Mouse (Mus musculus): ENCODE data around the gene Nfib. TPM values are rescaled to one million over a fixed set of nuclear protein-coding genes. Genes with fewer than 3 reads are reported as not detected.

Gene Nfib
- polyA plus RNA-seq, 1 experiment from 2014 or later, result 58.4 TPM

DNA sequence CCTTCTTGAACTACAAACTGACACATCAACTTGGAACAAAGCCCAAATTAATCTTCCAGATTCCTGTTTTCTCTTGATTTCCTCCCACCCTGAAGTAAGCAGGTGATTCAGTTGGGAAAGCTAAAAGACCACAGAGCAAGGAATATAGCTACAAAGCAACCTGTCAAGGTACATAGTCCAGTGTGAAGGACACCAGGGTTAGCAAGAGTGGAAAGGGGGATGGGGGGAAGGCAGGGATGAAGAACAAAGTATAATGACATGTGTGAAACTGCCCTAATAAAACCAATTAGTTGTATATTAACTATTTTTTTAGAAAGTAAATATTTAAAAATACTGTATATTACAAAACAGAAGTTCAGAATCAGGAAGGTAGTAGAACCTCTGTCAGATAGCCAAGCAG lies 325.0 kb downstream of the Nfib start:
- Histone ChIP-seq H3K27me3 (ENCODE audit: control insufficient read depth, insufficient read depth, low read length) (no peaks in the 10 kb centered on the region), H3K36me3 (ENCODE audit: control insufficient read depth, insufficient read depth, low read length) (no peaks in the 10 kb centered on the region), H3K9me3 (ENCODE audit: control insufficient read depth, low read length) (no peaks in the 10 kb centered on the region), H3K9ac (ENCODE audit: low read length) (no peak overlapping the region), H3K4me2 (ENCODE audit: low read depth, low read length, severe bottlenecking) (no peak overlapping the region), H3K4me3 (ENCODE audit: low read depth, low read length) (no peak overlapping the region), H3K27ac (ENCODE audit: low read depth, low read length) (no peak overlapping the region), H3K4me1 (replicated peaks; ENCODE audit: control insufficient read depth, insufficient read depth, low read length) (peaks cover 5% of the 10 kb centered on the region; the same call in 1 of the 2 replicates)
- DNase-seq (ENCODE audit: low spot score) (no peak), ATAC-seq (replicated peaks; ENCODE audit: low FRiP score) (no peak)

DNA sequence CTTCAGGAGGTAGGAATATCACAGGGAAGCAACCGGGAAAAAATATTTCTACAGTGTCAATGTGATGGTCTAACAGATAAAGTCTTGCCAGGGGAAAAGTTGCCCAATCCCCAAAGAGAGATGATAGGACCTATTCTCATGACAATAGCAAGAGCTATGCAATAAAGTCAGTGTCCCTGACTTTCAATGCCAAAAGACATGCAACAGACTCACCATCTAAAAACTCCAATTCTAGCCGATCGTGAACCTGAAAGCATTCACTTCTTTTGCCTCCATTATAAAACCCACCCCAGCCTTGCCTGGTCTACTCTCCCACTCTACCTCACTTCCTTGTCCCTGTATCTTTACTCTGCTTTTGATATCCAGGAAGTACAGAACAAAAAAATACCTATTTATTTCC lies 327.5 kb downstream of the Nfib start:
- no peak overlapping the region for H3K9ac ChIP-seq (ENCODE audit: low read length)
- DNase-seq (ENCODE audit: low spot score) (no peak), ATAC-seq (replicated peaks; ENCODE audit: low FRiP score) (no peak)
- H3K9me3 ChIP-seq (ENCODE audit: control insufficient read depth, low read length), result no peaks in the 10 kb centered on the region
- H3K36me3 ChIP-seq (ENCODE audit: control insufficient read depth, insufficient read depth, low read length), result no peaks in the 10 kb centered on the region
- H3K4me3 ChIP-seq (ENCODE audit: low read depth, low read length), result no peak overlapping the region
- no peak overlapping the region for H3K27ac ChIP-seq (ENCODE audit: low read depth, low read length)
- WGBS, result 90% methylated on average over 3 of the region's 3 CpGs
- H3K4me2 ChIP-seq (ENCODE audit: low read depth, low read length, severe bottlenecking), result no peak overlapping the region
- no peaks in the 10 kb centered on the region for H3K27me3 ChIP-seq (ENCODE audit: control insufficient read depth, insufficient read depth, low read length)
- H3K4me1 ChIP-seq (replicated peaks; ENCODE audit: control insufficient read depth, insufficient read depth, low read length), result peaks cover 3% of the 10 kb centered on the region

DNA sequence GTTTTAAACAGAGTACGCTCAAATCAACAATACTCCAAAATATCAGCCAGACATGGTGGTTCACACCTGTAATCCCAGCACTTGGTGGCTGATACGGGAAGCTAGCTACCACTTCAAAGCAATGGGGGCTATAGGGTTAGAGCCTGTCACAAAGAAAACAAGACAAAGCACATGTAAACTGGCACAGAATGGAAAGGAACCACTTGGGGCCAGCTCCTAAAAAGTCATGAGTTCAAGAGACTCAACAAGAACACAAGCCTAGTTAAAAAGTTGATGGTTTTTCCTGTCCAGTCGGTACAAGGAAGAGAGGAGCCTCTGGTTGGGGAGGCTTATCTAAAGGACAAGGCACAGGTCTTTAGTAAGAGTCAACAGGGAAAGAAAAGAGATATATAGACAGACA lies 327.9 kb downstream of the Nfib start:
- 90% methylated on average over 3 of the region's 3 CpGs for WGBS
- no peak for ATAC-seq (replicated peaks; ENCODE audit: low FRiP score)
- no peak for DNase-seq (ENCODE audit: low spot score)

DNA sequence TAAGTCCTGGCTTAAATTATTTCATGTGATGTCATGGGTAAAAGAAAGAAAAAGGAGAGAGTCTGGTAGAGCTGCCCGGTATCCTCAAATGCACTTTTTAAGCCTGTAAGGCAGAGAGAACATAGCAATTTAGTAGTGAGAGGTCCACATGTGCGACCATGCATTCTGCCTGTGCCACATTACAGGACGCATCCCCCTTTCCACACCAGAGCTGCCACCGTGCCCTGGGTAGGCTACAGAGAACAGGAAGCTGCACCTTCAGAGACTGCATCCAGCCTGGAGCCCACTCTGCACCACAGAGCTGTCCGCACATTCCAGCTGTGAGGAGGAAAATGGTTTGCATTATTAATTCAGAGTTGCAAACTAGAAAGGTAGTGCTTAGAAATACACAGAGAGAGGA lies 331.0 kb downstream of the Nfib start:
- no peak overlapping the region for H3K4me2 ChIP-seq (ENCODE audit: low read depth, low read length, severe bottlenecking)
- H3K9me3 ChIP-seq (ENCODE audit: control insufficient read depth, low read length), result no peaks in the 10 kb centered on the region
- 74% methylated on average over 5 of the region's 5 CpGs for WGBS
- H3K27ac ChIP-seq (ENCODE audit: low read depth, low read length), result no peak overlapping the region
- H3K9ac ChIP-seq (ENCODE audit: low read length), result no peak overlapping the region
- no peaks in the 10 kb centered on the region for H3K36me3 ChIP-seq (ENCODE audit: control insufficient read depth, insufficient read depth, low read length)
- H3K27me3 ChIP-seq (ENCODE audit: control insufficient read depth, insufficient read depth, low read length), result no peaks in the 10 kb centered on the region
- H3K4me1 ChIP-seq (replicated peaks; ENCODE audit: control insufficient read depth, insufficient read depth, low read length), result peaks cover 3% of the 10 kb centered on the region
- ATAC-seq (replicated peaks; ENCODE audit: low FRiP score), result no peak
- no peak overlapping the region for H3K4me3 ChIP-seq (ENCODE audit: low read depth, low read length)
- DNase-seq (ENCODE audit: low spot score), result no peak

More for the DNA sequence above, 327.9 kb downstream of the Nfib start:
- Histone ChIP-seq H3K27me3 (ENCODE audit: control insufficient read depth, insufficient read depth, low read length) (no peaks in the 10 kb centered on the region), H3K4me1 (replicated peaks; ENCODE audit: control insufficient read depth, insufficient read depth, low read length) (peaks cover 3% of the 10 kb centered on the region), H3K4me3 (ENCODE audit: low read depth, low read length) (no peak overlapping the region), H3K27ac (ENCODE audit: low read depth, low read length) (no peak overlapping the region), H3K9ac (ENCODE audit: low read length) (no peak overlapping the region), H3K36me3 (ENCODE audit: control insufficient read depth, insufficient read depth, low read length) (no peaks in the 10 kb centered on the region), H3K9me3 (ENCODE audit: control insufficient read depth, low read length) (no peaks in the 10 kb centered on the region), H3K4me2 (ENCODE audit: low read depth, low read length, severe bottlenecking) (no peak overlapping the region)

DNA sequence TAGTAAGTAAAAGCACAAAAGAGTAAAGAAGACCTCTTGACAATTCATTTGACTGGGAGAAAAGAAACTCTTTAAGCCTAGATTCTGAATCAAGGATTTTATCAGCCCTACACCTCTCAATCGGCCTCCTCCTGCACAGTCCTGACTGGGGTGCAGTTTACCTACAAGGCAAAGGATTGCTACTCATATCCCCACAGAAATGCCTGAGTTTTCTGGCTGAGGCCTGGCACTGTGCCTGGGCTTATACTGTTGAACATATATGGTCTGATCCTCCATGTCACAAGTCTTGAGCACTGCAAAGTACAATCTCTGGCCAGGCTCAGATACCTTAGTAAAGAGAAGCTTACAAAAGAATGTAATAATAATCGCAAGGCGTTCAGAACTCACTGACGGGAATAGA lies 333.3 kb downstream of the Nfib start:
- no peaks in the 10 kb centered on the region for H3K9me3 ChIP-seq (ENCODE audit: control insufficient read depth, low read length)
- ATAC-seq (replicated peaks; ENCODE audit: low FRiP score), result no peak
- peaks cover 3% of the 10 kb centered on the region for H3K4me1 ChIP-seq (replicated peaks; ENCODE audit: control insufficient read depth, insufficient read depth, low read length)
- 97% methylated on average over 4 of the region's 4 CpGs for WGBS
- no peak for DNase-seq (ENCODE audit: low spot score)
- H3K27ac ChIP-seq (ENCODE audit: low read depth, low read length), result no peak overlapping the region
- H3K4me3 ChIP-seq (ENCODE audit: low read depth, low read length), result no peak overlapping the region
- H3K27me3 ChIP-seq (ENCODE audit: control insufficient read depth, insufficient read depth, low read length), result no peaks in the 10 kb centered on the region
- no peak overlapping the region for H3K9ac ChIP-seq (ENCODE audit: low read length)
- H3K4me2 ChIP-seq (ENCODE audit: low read depth, low read length, severe bottlenecking), result no peak overlapping the region
- H3K36me3 ChIP-seq (ENCODE audit: control insufficient read depth, insufficient read depth, low read length), result no peaks in the 10 kb centered on the region; the same call in 1 of the 2 replicates

DNA sequence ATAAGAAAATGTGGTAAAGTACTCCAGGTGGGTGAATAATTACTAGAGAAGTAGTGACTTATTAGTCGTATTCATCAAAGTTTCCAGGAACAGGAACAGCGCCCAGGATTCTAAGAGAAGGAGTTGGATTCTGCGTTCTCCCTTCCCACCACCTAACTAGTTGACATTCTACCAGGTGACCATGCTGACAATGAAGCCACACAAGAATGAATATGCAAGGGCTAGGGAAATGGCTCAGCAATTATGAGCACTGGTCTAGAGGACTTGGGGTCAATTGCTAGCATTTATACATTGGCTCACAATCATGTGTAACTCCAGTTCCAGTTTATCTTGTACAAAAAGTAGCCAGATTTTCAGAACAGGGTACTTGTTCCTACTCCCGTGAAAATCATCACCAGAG lies 334.1 kb downstream of the Nfib start:
- ATAC-seq (replicated peaks; ENCODE audit: low FRiP score) (no peak), DNase-seq (ENCODE audit: low spot score) (no peak)
- Histone ChIP-seq H3K9ac (ENCODE audit: low read length) (no peak overlapping the region), H3K27me3 (ENCODE audit: control insufficient read depth, insufficient read depth, low read length) (no peaks in the 10 kb centered on the region), H3K4me1 (replicated peaks; ENCODE audit: control insufficient read depth, insufficient read depth, low read length) (peaks cover 3% of the 10 kb centered on the region), H3K36me3 (ENCODE audit: control insufficient read depth, insufficient read depth, low read length) (no peaks in the 10 kb centered on the region; the same call in 1 of the 2 replicates), H3K4me2 (ENCODE audit: low read depth, low read length, severe bottlenecking) (no peak overlapping the region), H3K27ac (ENCODE audit: low read depth, low read length) (no peak overlapping the region), H3K9me3 (ENCODE audit: control insufficient read depth, low read length) (no peaks in the 10 kb centered on the region), H3K4me3 (ENCODE audit: low read depth, low read length) (no peak overlapping the region)
- WGBS, result 93% methylated on average over 4 of the region's 4 CpGs

DNA sequence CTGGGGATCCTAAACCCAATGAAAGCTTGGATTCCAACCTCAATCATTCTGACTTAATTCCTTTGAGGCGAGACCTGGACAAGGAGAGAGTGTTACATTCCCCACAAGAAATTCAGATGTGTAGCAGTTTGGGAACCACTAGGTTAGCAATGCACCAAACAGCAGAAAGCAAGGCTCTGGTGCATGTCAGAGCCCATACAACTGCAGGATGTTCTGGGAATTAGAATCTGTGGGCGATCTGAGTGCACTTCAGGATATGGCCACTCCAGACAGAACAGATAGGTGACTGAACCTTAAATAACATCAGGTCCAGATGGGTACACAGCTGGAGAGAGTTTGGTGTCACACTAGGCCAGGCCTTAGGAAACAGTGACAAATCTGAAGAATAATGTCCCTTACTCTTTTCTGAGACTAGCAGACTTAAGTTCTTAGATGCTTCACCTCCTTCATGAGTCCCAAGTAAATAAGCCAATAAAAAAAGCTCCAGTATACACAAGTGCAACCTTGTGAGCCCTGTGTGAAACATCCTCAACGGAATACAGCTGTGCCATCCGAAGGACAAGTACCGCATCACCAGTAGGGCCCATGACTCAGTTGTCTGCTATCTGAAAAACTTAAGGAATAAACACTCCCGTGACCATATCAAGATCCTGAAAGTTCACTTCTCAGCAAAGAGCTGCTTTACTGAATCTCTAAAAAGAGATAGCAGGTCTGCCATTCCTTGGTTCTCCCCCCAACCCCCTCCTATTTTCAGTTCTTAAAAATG lies 336.4 kb downstream of the Nfib start:
- Histone ChIP-seq H3K9ac (ENCODE audit: low read length) (no peak overlapping the region), H3K27me3 (ENCODE audit: control insufficient read depth, insufficient read depth, low read length) (no peaks in the 10 kb centered on the region), H3K27ac (ENCODE audit: low read depth, low read length) (no peak overlapping the region), H3K36me3 (ENCODE audit: control insufficient read depth, insufficient read depth, low read length) (no peaks in the 10 kb centered on the region; the same call in 1 of the 2 replicates), H3K4me3 (ENCODE audit: low read depth, low read length) (no peak overlapping the region), H3K9me3 (ENCODE audit: control insufficient read depth, low read length) (no peaks in the 10 kb centered on the region), H3K4me2 (ENCODE audit: low read depth, low read length, severe bottlenecking) (no peak overlapping the region), H3K4me1 (replicated peaks; ENCODE audit: control insufficient read depth, insufficient read depth, low read length) (no peaks in the 10 kb centered on the region)
- ATAC-seq (replicated peaks; ENCODE audit: low FRiP score), result no peak
- DNase-seq (ENCODE audit: low spot score), result no peak
- WGBS, result 92% methylated on average over 6 of the region's 6 CpGs

DNA sequence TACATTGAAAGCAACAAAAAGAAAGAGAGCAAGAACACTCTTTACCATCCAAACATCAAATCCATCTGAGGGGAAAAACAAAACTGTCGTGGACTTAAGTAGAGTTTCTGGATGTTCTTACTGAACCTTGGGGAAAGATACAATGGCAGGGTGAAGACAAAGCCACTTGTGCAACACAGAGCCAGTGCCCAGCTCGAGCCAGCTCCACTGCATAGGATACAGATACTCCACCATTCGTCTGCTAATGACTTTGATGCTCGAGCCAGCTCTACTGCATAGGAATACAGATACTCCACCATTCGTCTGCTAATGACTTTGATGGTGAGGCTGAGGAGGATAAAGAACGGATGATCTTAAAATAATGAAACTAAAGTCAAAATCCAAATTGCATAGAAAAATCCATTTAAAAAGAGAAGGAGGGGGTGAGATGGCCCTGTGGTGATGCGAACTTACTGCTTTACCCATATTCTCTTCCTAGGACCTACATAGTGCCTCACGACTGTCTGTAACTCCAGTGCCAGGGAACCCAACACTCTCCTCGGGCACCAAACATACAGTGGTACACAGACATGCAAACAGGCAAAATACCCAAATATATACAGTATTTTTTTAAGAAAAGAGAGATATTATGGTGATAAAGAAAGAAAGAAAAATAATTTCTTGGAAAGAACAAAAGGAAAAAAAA lies 337.3 kb downstream of the Nfib start:
- Histone ChIP-seq H3K27me3 (ENCODE audit: control insufficient read depth, insufficient read depth, low read length) (no peaks in the 10 kb centered on the region), H3K27ac (ENCODE audit: low read depth, low read length) (no peak overlapping the region), H3K4me1 (replicated peaks; ENCODE audit: control insufficient read depth, insufficient read depth, low read length) (no peaks in the 10 kb centered on the region), H3K4me3 (ENCODE audit: low read depth, low read length) (no peak overlapping the region), H3K36me3 (ENCODE audit: control insufficient read depth, insufficient read depth, low read length) (no peaks in the 10 kb centered on the region; the same call in 1 of the 2 replicates), H3K4me2 (ENCODE audit: low read depth, low read length, severe bottlenecking) (no peak overlapping the region), H3K9me3 (ENCODE audit: control insufficient read depth, low read length) (no peaks in the 10 kb centered on the region), H3K9ac (ENCODE audit: low read length) (no peak overlapping the region)
- 75% methylated on average over 9 of the region's 9 CpGs for WGBS
- ATAC-seq (replicated peaks; ENCODE audit: low FRiP score) (no peak), DNase-seq (ENCODE audit: low spot score) (no peak)
